26 mouse cellular contexts compared by ENCODE assay signal in the genomic region with DNA sequence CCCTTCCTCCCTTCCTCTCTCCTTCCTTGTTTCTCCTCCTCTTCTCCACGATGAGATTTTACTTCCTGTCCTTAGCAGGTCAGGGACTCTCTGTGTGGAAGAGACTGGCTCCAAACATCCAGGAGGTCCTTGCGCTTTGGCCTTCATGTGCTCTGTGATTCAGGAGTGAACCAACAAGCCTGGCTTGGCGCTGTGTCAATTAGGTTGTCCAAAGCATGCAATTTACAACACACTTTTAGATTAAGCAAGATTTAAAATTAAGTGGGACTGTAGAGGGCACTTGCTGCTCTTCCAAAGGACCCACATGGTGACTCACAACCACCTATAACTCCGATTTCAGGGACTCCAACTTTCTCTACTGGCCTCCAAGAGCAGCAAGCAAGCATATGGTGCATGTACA. TPM values are rescaled to one million over a fixed set of nuclear protein-coding genes. Genes with fewer than 3 reads are reported as not detected.
DNase-seq lines count a peak whose midpoint lies in the region; ATAC-seq and TF ChIP-seq lines count a peak whose summit lies in the region.
"Had no signal": no experiment of that assay in that cellular context is flagged by ENCODE, and none has a peak within 500 bp of the region (broad histone marks: within the 10 kb centered on the region; RNA-seq: fewer than 3 reads in every experiment).

No protein-coding gene starts in this region.

- no peak overlapping the region for H3K9ac ChIP-seq in lung, postnatal 0 days (replicated peaks; ENCODE audit: low read depth)
- H3K9ac ChIP-seq in hindbrain, embryonic 13.5 days: no peak overlapping the region
- H3K9ac ChIP-seq: embryonic facial prominence, embryonic 12.5 days; heart, embryonic 12.5 days; hindbrain, embryonic 15.5 days; liver, embryonic 15.5 days had no signal

- no peak overlapping the region for H3K27ac ChIP-seq in lung, postnatal 0 days (ENCODE audit: low read length)
- H3K27ac ChIP-seq in hindbrain, embryonic 13.5 days: no peak overlapping the region
- H3K27ac ChIP-seq: embryonic facial prominence, embryonic 12.5 days; heart, adult 2 months; hindbrain, embryonic 15.5 days; layer of hippocampus, adult 2 months; liver, embryonic 15.5 days had no signal

- H3K9me3 ChIP-seq in lung, postnatal 0 days (ENCODE audit: low read length): no peaks in the 10 kb centered on the region
- H3K9me3 ChIP-seq in hindbrain, embryonic 13.5 days: no peaks in the 10 kb centered on the region
- H3K9me3 ChIP-seq: embryonic facial prominence, embryonic 12.5 days; heart, embryonic 12.5 days; hindbrain, embryonic 15.5 days; liver, embryonic 15.5 days; megakaryocyte, embryonic 14.5 days had no signal

- H3K4me1 ChIP-seq in lung, postnatal 0 days (ENCODE audit: insufficient read depth, low read depth, low read length): no peaks in the 10 kb centered on the region
- no peaks in the 10 kb centered on the region for H3K4me1 ChIP-seq in hindbrain, embryonic 13.5 days (replicated peaks)
- H3K4me1 ChIP-seq: embryonic facial prominence, embryonic 12.5 days; heart, embryonic 12.5 days; hindbrain, embryonic 15.5 days; liver, embryonic 15.5 days; megakaryocyte, embryonic 14.5 days had no signal

- H3K4me3 ChIP-seq in lung, postnatal 0 days (ENCODE audit: low read depth, low read length): no peak overlapping the region
- no peak overlapping the region for H3K4me3 ChIP-seq in hindbrain, embryonic 13.5 days
- H3K4me3 ChIP-seq: embryonic facial prominence, embryonic 12.5 days; heart, adult 2 months; heart, embryonic 12.5 days; hindbrain, embryonic 15.5 days; layer of hippocampus, adult 2 months; liver, embryonic 15.5 days; megakaryocyte, embryonic 14.5 days had no signal

- H3K36me3 ChIP-seq in lung, postnatal 0 days (ENCODE audit: insufficient read depth, low read length): no peaks in the 10 kb centered on the region
- H3K36me3 ChIP-seq in hindbrain, embryonic 13.5 days: peaks cover 21% of the 10 kb centered on the region
- H3K36me3 ChIP-seq: liver, embryonic 15.5 days had no signal

- ATAC-seq in lung, postnatal 0 days: peak; percentile 40; the same call in 1 of the 2 replicates
- no peak for ATAC-seq in hindbrain, embryonic 13.5 days (ENCODE audit: low FRiP score)
- ATAC-seq: forebrain, embryonic 14.5 days; inflammation-experienced regulatory T-cells, adult 6 months had no signal

- H3K27me3 ChIP-seq in lung, postnatal 0 days (replicated peaks; ENCODE audit: insufficient read depth, low read length): no peaks in the 10 kb centered on the region
- H3K27me3 ChIP-seq in hindbrain, embryonic 13.5 days: no peaks in the 10 kb centered on the region
- H3K27me3 ChIP-seq: embryonic facial prominence, embryonic 12.5 days; hindbrain, embryonic 15.5 days; liver, embryonic 15.5 days had no signal

- H3K4me2 ChIP-seq in lung, postnatal 0 days (replicated peaks; ENCODE audit: low read depth, low read length): no peak overlapping the region
- no peak overlapping the region for H3K4me2 ChIP-seq in hindbrain, embryonic 13.5 days
- H3K4me2 ChIP-seq: embryonic facial prominence, embryonic 12.5 days; heart, embryonic 12.5 days; hindbrain, embryonic 15.5 days; liver, embryonic 15.5 days had no signal

- TF ChIP-seq CTCF in lung, postnatal 0 days (IDR thresholded peaks at IDR 0.05): no peak

- no peak for TF ChIP-seq EP300 in lung, postnatal 0 days (IDR thresholded peaks at IDR 0.05)

- peak; percentile 27 for DNase-seq in cerebellum, adult 9-11 months
- DNase-seq in cerebellum, postnatal 36 days: no peak
- DNase-seq in 416B (ENCODE audit: low read depth): peak; percentile 10
- DNase-seq in adrenal gland, adult 8-10 months: peak; percentile 87
- peak; percentile 68 for DNase-seq in lung, postnatal 0 days (ENCODE audit: low spot score)
- DNase-seq in natural killer cell, adult 2 months (ENCODE audit: low spot score in 2 of 2): no peak
- DNase-seq in urinary bladder, adult 2 months (ENCODE audit: low spot score): no peak
- DNase-seq: cerebellum, adult 18-20 months; embryo, embryonic 11 days; gastrocnemius, postnatal 36 days; heart, adult 2 months; kidney, adult 11 months; kidney, postnatal 25 days; left cerebral cortex, postnatal 4 days; midbrain, embryonic 14.5 days; right cerebral cortex, postnatal 25 days; thymus, postnatal 25 days had no signal

- 44% methylated on average over 4 of the region's 4 CpGs for WGBS in lung, postnatal 0 days
- 73% methylated on average over 4 of the region's 4 CpGs for WGBS in hindbrain, embryonic 13.5 days

RNA-seq across cellular contexts. Expression of a gene that starts 26.4 kb away (rescaled TPM):
- 100 to 1,000 TPM in 2 of 4 experiments, 10 to 100 TPM in 2; 32.4 to 142 (median 75.6) TPM for total RNA-seq in adrenal gland, adult 8-10 months (2022)
- polyA plus RNA-seq in lung, postnatal 0 days (2015; fragmentation: Nextera tagmentation; extraction: Ambion mirVana): 5.5 and 5.7 TPM in 2 replicates
- 248 and 253 TPM in 2 replicates for polyA plus RNA-seq in hindbrain, embryonic 13.5 days (2015; fragmentation: Nextera tagmentation; extraction: Ambion mirVana)
- polyA plus RNA-seq in urinary bladder, adult 2 months (2012; rRNA removed): 2.7 and 3.7 TPM in 2 replicates

Comparison
In these comparisons a context has a peak if more than half of its experiments do, and no peak if none do; other contexts are left out.
1. DNase-seq: peak in cerebellum, adult 9-11 months (single experiment), 416B (single experiment), adrenal gland, adult 8-10 months (single experiment) and lung, postnatal 0 days (single experiment); none in cerebellum, postnatal 36 days (0 of 2), natural killer cell, adult 2 months (0 of 2) and urinary bladder, adult 2 months (single experiment).
2. RNA of a gene that starts 26.4 kb away (polyA plus RNA-seq): 248 to 253 TPM in hindbrain, embryonic 13.5 days; 5.5 to 5.7 TPM in lung, postnatal 0 days and 2.7 to 3.7 TPM in urinary bladder, adult 2 months; every median in the first group is over 10 times any median in the second.